Mouse (Mus musculus) layer of hippocampus, postnatal 36 days (tissue): Measurements from ENCODE around the gene Eri3. TPM values are rescaled to one million over a fixed set of nuclear protein-coding genes. Genes with fewer than 3 reads are reported as not detected.
A peak's percentile ranks its signal among the peaks of the same experiment; 100 is the strongest.

Experiments
- DNase-seq, 2 experiments: peaks; one replicate each; pipeline ENCODE4 v3.0.0; 2022
- total RNA-seq, 2 experiments: library from RNA; stranded (reverse); gene quantifications; 2 replicates each; pipeline ENCODE4 v1.2.3; 2021

Gene Eri3
- total RNA-seq, 2 experiments from 2014 or later: 183 to 187 TPM

DNA sequence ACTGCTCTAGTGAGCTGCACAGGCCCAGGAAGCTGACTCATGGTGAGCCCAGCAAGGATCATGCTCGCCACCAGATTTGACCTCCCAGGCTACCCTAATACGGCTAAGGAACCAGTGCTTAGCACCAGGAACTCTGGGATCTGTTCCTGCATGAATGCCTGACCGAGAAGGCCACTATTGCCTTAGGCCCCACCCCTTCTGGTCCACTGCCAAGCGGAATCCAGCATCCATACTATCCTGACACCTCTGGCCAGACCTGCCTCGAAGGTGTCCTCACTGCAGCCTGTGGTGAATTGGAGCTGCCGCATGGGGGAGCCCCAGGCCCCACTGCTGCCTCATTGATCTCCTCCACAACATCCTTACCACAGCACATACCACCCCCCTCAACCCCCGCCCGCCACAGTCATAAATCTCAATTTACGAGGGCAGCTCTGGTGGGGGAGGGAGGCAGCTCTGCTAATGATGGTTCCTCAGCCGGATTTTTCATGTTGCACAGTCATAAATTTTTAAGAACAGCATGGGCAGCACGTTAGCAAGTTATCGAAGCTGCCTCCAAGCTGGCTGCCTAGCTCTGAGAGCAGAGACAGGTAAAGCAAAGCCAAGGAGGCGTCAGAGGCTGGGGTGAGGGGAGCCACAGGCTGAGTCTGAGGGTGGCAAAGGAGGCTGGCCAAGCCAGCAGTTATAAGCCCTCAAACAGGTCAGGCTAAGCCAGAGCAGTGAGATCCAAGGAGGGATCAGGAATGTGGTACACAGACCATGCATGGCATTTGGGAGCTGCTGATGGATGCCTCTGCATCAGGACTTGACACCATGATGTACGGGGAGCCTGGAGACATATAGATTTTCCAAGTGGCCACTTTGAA lies 108.6 kb downstream of the Eri3 start:
- DNase-seq: no peak

DNA sequence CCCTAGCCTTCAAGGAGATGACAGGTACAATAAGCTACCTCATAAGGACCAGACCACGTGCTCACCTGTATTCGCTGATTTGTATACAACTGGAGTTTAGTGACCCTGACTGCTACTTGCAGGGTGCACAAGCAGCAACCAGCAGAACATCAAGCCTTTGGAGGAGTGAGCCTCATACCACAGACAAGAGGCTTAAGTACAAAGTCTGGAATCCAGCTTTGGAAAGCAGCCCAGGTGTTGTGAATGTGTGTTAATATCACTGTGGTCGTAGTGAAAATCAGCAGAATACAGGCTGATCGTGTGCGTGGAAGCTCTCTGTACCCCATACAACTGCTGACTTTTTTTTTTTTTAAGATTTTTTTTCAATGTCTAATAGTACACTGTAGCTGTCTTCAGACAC lies 109.8 kb downstream of the Eri3 start:
- no peak for DNase-seq

DNA sequence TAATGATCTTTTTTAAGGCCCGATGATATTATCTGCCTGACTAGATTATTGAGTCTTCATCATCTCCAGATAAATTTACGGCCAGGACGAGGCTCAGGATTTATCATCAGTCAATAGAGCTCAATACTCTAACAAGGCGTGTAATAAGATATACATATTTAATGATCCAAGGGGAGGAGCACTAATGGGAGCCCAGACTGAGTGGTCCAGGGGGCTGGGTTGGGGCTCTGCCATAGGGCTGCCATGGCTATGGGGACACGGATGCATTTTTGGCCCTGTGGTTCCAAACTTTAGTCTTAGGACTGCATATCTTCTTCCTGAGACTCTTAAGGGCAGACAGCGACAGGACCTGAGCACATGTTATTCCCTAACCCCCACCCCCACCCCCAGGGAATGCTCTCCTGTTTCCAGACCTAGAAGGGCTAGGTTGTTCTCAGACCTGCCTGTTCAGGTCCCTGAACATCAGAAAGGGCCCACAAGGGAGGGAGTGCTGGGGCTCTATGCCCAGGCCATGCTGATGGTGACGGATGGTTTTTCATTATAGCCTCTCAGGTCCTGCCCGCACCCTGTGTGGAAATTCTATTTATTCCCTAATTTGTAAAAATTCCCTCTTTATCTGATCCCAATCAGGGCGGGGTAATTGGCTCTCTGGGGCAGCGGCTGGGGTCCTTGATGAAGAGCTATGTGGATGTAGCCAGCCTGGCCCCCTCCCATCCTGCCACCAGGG lies 114.4 kb downstream of the Eri3 start:
- no peak for DNase-seq

DNA sequence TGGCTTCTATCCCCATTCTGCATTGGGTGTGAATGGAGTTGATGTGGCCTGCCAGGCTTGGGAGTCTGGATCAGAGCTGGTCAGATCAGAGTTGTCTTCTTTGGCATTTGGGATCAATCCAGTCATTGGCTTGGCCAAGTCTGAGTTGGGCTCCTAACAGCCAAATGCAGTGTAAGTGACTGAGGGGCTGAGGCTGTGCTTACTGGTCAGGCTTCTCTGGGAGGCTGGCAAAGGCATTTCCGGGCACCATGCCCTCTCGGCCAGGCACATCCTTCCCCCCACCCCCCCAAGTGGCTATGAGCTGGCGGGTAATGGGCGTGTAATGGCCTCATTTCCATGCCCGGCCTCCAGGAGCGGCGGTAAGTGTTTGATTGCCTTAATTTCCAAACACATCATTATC lies 115.4 kb downstream of the Eri3 start:
- DNase-seq: peak; percentile 50 to 54

DNA sequence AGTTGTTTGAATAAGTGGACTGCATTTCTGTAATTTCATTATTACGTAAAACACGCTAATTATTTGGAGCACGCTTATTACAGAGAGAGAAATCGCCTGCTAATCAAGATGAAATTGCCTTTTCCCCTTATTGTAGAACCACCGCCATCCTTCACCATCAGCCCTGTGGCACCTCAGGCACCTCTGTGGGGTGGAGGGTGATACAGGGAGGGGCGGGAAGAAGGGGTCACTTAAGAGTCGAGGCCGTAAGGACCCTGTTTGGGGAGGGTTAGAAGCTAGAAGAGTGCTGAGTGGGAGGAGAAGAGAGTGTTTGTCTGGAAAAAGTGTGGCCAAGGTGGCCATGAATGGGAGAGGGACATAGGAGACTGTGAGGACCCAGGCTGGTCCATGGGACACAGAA lies 115.9 kb downstream of the Eri3 start:
- no peak for DNase-seq

DNA sequence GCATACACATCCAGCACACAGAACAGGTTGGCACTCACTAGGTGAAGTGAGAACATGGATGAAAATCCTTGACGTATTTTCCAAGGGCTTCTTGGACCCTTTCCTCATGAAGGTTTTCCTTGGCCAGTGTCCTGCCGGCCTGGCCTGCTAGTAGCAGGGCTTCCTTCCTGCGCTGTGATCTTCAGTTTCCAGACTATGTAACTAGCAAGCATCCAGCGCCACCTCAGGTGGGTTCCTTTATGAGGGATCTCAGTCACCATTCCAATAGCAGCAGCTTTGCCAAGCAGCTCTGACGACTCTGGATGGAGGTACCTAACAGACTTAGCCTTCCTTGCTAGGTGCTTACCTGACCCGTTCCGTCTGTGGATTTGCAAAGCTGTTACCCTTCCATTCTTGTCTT lies 119.7 kb downstream of the Eri3 start:
- no peak for DNase-seq

DNA sequence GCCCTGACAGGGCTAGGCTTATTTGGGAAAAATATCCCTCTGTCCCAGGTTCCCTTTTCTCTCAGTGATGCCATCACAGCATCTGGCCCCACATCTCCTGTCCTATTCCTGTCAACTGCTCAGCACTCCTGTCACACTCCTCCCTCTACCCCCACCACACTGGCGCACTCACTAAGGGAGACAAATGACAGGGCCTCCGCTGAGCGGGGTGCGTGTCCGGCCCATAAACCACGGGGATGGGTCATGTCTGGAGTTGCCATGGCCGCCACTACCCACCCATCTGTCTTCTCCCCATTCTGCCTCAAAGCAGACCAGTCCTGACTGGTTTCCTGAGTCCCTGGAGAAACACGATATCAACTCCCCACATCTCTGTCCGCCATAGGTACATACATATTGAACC lies 121.9 kb downstream of the Eri3 start:
- no peak for DNase-seq

DNA sequence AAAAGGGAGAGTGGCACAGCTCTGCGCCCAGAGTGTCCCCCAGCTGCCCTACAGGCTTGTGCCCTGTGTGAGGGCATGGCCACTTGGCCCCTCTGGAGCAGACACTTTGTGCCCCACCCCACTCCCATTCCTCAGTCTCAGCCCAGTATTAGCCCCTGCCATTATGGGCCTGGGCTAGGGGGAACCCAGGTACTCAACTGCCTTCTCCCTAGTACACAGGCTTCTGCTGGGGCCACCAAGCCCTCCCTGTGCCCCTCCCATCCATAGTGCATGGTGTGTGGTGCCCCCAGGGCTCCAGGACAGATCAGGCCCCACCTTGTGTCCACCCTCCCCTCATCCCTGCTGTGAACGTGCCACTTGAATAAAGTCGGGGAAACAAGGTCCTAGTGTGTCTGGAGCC lies 123.7 kb downstream of the Eri3 start:
- DNase-seq: no peak

DNA sequence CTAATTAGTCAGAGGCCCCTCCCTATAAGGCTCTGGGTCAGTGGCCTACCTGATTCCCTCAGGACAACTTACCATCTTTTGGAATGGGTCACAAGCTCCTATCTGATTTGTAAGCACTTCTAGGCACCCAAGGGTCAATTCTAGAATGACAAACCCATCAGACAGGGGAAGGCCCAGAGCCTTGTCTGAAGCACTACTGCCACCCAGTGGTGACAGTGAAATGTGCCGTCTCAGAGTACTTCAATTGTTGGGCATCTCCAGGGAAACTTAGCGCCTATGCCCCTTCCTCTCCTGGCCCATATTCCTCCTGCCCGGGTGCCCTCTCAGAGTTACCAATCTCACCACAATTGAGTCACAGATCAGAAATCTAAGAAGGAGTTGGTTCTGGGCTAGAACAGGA lies 126.7 kb downstream of the Eri3 start:
- DNase-seq: peak; percentile 75 to 76

DNA sequence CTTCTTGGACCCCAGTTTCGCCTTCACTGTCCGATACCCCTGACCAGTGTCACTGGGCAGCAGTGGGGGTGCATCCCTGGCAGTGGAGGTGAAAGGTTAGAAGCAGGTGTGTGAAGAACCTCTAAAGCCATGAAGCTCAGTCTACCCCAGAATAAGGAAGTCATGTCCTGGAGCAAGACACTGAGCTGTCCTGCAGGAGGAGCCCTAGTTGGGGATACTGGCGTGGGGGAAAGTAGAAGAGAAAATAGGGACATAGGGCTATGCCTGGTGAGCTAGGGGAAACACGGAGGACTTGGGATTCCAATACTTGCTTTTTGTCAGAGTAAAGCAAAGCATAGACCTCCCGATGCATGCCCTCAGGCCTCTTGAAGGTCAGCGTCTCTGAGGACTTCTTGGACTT lies 130.8 kb downstream of the Eri3 start:
- no peak for DNase-seq

DNA sequence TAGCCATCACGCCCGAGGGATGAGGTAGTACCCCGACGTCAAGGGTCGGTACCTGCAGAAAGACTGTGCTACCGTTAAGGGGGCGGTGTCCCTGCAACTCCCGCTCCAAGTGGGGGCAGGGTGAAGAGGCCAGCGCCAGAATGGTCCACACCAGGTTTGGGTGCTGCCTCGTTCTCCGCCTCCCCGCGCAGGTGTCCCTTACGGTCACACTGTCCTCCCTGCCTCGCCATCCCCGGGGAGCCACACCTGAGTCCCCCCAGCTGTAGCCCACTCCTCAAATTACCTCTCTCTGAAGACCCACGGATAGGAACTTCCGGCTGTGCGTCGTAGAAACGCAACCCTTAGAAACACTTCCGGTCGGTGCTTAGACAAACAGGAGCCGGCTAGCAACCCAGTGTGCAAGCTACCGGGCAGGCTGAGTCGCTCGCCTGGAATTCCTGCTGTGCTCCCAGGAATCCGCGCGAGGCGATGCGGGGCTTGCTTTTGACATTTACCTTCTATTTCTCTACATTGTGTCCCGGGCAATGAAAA lies 131.8 kb downstream of the Eri3 start, which contains the start of gene Dmap1:
Gene Dmap1 (minus strand): TSS at position 343 of the 531 bp plus-strand sequence.
- peak; percentile 81 to 84 for DNase-seq

DNA sequence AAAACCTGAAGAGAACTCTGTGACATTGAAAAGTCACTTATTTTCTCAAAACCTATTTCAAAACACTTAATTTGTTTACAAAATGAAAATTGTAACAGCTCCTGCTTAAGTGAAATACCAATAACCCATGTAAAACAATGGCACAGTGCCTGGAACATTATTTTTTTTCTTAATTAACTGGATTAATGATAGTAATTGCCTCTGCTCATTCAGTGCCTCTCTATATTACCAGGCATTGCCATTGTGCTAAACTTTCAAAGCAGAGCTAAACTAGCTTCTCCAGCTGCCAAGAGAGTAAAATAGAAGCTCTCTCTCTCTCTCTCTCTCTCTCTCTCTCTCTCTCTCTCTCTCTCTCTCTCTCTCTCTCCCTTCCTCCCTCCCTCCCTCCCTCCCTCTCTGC lies 132.3 kb downstream of the Eri3 start:
- no peak for DNase-seq

DNA sequence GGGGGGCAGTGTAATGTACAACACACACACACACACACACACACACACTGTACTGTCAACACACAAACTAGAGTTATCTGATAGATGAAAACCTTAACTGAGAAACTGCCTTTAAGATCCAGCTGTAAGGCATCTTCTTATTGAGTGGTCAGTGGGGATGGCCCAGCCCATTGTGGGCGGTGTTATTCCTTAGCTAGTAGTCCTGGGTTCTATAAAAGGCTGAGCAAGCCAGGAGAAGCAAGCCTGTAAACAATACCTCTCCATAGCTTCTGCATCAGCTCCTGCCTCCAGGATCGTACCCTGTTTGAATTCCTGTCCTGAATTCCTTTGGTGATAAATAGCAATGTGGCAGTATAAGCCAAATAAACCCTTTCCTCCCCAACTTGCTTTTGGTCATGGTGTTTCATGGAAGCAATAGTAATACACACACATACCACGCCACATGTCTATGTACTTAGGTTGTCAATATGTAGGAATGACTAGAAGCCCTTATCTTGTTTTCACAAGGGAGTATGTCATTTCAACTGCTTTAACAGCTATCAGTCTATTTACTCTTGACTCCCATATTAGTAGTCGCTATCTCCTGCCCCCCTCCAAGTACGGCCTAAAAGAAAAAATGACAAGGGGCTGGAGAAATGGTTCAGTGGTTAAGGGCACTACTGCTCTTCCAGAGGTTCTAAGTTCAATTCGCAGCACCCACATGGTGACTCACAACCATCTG lies 133.0 kb downstream of the Eri3 start:
- no peak for DNase-seq

DNA sequence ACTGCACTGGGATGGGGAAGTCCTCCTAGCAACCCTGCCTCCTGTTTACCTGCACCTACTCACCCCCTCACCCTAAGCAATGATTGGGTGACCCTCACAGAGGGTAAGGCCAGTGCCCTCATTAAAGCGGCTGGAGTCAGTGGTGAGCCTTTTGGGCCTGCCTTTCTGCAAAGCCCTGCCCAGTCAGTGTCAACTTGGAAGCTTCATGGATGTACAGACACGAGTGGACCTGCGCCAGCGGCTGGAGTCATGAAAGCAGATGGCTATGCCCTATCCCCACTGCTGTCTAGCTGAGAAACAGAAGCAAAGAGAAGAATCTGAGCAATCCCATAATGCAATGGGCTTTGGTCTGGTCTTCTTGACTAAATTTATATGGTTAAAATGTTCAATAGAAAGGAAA lies 136.2 kb downstream of the Eri3 start:
- no peak for DNase-seq

DNA sequence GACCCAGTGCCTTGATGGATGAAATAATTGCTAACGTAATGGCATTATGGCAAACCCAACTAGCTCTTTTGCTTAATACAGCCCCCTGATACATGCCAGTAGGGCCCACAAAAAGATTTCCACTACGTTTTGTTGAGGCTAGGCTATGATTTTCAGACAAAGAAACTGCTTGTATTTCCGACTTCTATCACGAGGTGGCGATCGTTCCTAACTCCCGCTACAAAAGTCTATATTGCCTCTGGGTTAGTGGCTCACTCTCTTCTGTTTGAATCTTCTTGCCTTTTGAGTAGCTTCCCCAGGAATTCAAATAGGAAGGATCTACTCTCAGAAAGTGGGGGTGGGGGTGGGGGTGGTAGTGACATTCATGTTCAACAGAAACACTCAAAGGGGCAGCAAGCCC lies 155.2 kb downstream of the Eri3 start:
- peak in 1 of 2 experiments; percentile 30 for DNase-seq

DNA sequence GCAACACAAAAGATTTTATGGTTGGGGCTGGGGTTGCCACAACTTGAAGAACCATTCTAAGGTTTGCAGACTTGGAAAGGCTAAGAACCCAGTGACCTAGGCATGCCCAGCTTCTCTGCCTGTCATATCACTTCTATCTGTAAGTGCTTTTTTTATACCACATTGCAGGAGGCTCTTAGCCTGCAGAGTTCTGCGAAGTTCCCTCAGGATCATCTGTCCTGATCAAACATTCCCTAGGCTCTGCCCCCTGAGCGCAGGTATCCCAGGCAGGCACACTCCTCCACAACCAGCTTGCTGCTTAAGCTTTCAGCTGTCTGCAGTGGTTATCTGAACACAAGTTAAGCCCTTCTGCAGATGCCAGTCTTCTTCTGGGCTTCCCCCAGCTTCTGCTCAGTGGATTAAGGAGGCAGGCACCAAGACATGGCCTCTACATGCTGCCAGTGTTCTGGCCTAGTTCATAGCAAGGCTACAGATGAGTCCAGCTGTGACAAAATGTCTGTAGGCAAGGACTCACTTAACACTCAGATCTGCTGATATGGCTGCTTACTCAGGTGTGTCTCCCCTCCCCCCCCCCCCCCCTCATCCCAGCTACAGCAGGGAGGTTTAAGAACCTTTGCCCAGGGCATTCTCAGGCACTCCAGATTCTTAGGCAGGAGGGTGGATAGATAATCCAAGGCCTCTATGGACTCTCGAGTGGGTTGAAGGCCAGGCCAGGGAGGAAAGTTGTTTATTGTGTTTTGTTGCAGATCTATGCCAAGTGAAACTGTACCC lies 158.8 kb downstream of the Eri3 start:
- no peak for DNase-seq

DNA sequence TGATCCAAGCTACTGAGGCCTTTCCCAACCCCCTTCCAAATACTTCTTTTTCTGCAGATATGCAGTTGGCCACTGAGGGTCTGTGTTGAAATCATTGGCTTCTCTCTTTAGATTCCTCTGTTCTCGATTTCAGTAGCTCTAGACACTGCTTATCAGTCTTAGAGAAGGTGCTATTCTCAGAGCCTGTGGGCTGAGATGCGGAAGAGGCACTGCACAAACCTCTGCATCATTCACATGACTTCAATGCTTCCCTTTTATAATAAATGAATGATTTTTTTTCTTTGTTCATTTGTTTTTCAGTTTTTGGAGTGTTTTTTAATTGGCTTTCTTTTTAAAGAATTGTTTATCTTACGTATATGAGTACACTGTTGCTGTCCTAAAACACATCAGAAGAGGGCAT lies 162.1 kb downstream of the Eri3 start:
- no peak for DNase-seq

DNA sequence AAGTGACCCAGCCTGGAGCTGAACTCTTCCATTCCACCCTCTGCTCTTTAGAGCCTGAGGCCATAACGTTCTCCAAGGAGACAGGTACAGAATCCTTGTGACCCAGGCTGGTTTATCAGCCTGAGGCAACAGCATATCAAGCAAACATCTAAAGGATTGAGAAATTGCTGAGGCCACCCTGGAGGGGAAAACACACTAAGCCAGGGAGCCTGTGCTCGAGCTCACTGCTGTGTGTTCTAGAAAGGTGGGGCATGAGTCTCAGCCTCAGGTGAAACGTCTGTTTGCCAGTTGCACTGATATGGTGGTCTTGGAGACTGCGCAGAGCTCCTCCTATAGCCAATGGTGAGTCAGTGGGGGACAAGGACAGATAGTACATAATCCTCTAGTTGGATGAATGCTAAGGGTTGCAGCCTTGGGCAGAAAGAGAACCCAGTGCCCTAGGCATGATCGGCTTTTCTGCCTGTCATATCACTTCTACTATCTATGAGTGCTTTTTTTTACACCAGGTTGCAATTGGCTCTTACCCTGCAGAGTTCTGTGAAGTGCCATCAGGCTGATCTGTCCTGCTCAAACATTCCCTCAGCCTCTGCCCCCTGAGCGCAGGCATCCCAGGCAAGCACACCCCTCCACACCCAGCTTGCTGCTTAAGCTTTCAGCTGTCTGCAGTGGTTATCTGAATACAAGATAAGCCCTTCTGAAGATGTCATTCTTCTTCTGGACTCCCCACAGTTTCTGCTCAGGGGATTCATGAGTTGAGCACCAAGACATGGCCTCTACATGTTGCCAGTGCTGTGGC lies 163.3 kb downstream of the Eri3 start:
- no peak for DNase-seq
